Mouse (Mus musculus): ENCODE results near the gene Gm21983. TPM values are rescaled to one million over a fixed set of nuclear protein-coding genes. Genes with fewer than 3 reads are reported as not detected.
A peak's percentile ranks its signal among the peaks of the same experiment; 100 is the strongest.

Gm21983 gene
- polyA plus RNA-seq, 1 experiment from 2014 or later = 0.59 TPM

- no peak for ATAC-seq (ENCODE audit: insufficient read depth, low FRiP score, low read depth)
- 94% methylated on average over 9 of the region's 9 CpGs for WGBS
- Histone ChIP-seq H3K36me3 (peaks cover 25% of the 10 kb centered on the region), H3K4me1 (peaks cover 31% of the 10 kb centered on the region), H3K4me3 (replicated peaks) (no peak overlapping the region), H3K27me3 (replicated peaks) (no peaks in the 10 kb centered on the region), H3K27ac (no peak overlapping the region), H3K9me3 (no peaks in the 10 kb centered on the region), H3K4me2 (no peak overlapping the region), H3K9ac (no peak overlapping the region)
Measured at GRCm38 (mm10) chr7:27158171-27158570, 22.7 kb downstream of the Gm21983 start.

GRCm38 (mm10) chr7:27156005-27156404 is 24.9 kb downstream of the Gm21983 start:
- no peak overlapping the region for H3K27ac ChIP-seq
- H3K4me1 ChIP-seq = peaks cover 15% of the 10 kb centered on the region
- no peak for ATAC-seq (ENCODE audit: insufficient read depth, low FRiP score, low read depth)
- H3K9ac ChIP-seq = no peak overlapping the region
- H3K36me3 ChIP-seq = peaks cover 19% of the 10 kb centered on the region
- no peak overlapping the region for H3K4me2 ChIP-seq
- WGBS = 75% methylated on average over 13 of the region's 13 CpGs
- H3K4me3 ChIP-seq (replicated peaks) = no peak overlapping the region
- no peaks in the 10 kb centered on the region for H3K27me3 ChIP-seq (replicated peaks)
- no peaks in the 10 kb centered on the region for H3K9me3 ChIP-seq

GRCm38 (mm10) chr7:27153205-27153764 is 27.6 kb downstream of the Gm21983 start, which contains the start of gene Cyp2t4:
Cyp2t4 (plus strand) TSS chr7:27153714.
- Histone ChIP-seq H3K4me2 (peak within 1 kb of the TSS; percentile 23; the same call in 1 of the 2 replicates), H3K27me3 (replicated peaks) (no peaks in the 10 kb centered on the region), H3K4me3 (replicated peaks) (no peak within 1 kb of the TSS), H3K9ac (no peak within 1 kb of the TSS), H3K36me3 (peaks cover 6% of the 10 kb centered on the region), H3K9me3 (no peaks in the 10 kb centered on the region), H3K27ac (peak within 1 kb of the TSS; percentile 69), H3K4me1 (peaks cover 4% of the 10 kb centered on the region; the same call in 1 of the 2 replicates)
- WGBS = 51% methylated on average over 10 of the region's 10 CpGs
- peak; percentile 78 for ATAC-seq (ENCODE audit: insufficient read depth, low FRiP score, low read depth)

GRCm38 (mm10) chr7:27136410-27136996 is 44.4 kb downstream of the Gm21983 start:
- Histone ChIP-seq H3K9ac (no peak overlapping the region), H3K9me3 (no peaks in the 10 kb centered on the region), H3K36me3 (no peaks in the 10 kb centered on the region), H3K27ac (peak overlapping the region; percentile 16; the same call in 1 of the 2 replicates), H3K27me3 (replicated peaks) (no peaks in the 10 kb centered on the region), H3K4me3 (replicated peaks) (no peak overlapping the region), H3K4me1 (0 out of 2 replicates have a peak, but pooled peaks cover 6% of the 10 kb centered on the region), H3K4me2 (no peak overlapping the region)
- 39% methylated on average over 8 of the region's 8 CpGs for WGBS
- no peak for ATAC-seq (ENCODE audit: insufficient read depth, low FRiP score, low read depth)

- no peak overlapping the region for H3K27ac ChIP-seq
- no peak overlapping the region for H3K9ac ChIP-seq
- H3K9me3 ChIP-seq = no peaks in the 10 kb centered on the region
- no peak for ATAC-seq (ENCODE audit: insufficient read depth, low FRiP score, low read depth)
- H3K4me1 ChIP-seq = 0 out of 2 replicates have a peak, but pooled peaks cover 6% of the 10 kb centered on the region
- H3K27me3 ChIP-seq (replicated peaks) = no peaks in the 10 kb centered on the region
- H3K36me3 ChIP-seq = no peaks in the 10 kb centered on the region
- H3K4me2 ChIP-seq = no peak overlapping the region
- no peak overlapping the region for H3K4me3 ChIP-seq (replicated peaks)
- WGBS = 72% methylated on average over 4 of the region's 4 CpGs
Measured at GRCm38 (mm10) chr7:27133757-27134156, 47.1 kb downstream of the Gm21983 start.

- WGBS = 46% methylated on average over 12 of the region's 12 CpGs
- ATAC-seq (ENCODE audit: insufficient read depth, low FRiP score, low read depth) = 0 out of 2 replicates have a peak, but pooled peaks have one; percentile 25
Measured at GRCm38 (mm10) chr7:27133156-27133555, 47.7 kb downstream of the Gm21983 start.

GRCm38 (mm10) chr7:27132588-27132987 is 48.3 kb downstream of the Gm21983 start:
- no peak for ATAC-seq (ENCODE audit: insufficient read depth, low FRiP score, low read depth)
- 10% methylated on average over 10 of the region's 10 CpGs for WGBS

More at GRCm38 (mm10) chr7:27133156-27133555, 47.7 kb downstream of the Gm21983 start:
- H3K9ac ChIP-seq = no peak overlapping the region
- no peak overlapping the region for H3K4me3 ChIP-seq (replicated peaks)
- 0 out of 2 replicates have a peak, but pooled peaks cover 6% of the 10 kb centered on the region for H3K4me1 ChIP-seq
- H3K9me3 ChIP-seq = no peaks in the 10 kb centered on the region
- no peaks in the 10 kb centered on the region for H3K36me3 ChIP-seq
- H3K27ac ChIP-seq = no peak overlapping the region
- no peaks in the 10 kb centered on the region for H3K27me3 ChIP-seq (replicated peaks)
- no peak overlapping the region for H3K4me2 ChIP-seq

GRCm38 (mm10) chr7:27131387-27131786 is 49.5 kb downstream of the Gm21983 start:
- Histone ChIP-seq H3K9me3 (no peaks in the 10 kb centered on the region), H3K27ac (no peak overlapping the region), H3K4me3 (replicated peaks) (no peak overlapping the region), H3K27me3 (replicated peaks) (no peaks in the 10 kb centered on the region), H3K4me1 (0 out of 2 replicates have a peak, but pooled peaks cover 6% of the 10 kb centered on the region), H3K36me3 (no peaks in the 10 kb centered on the region), H3K4me2 (no peak overlapping the region), H3K9ac (no peak overlapping the region)
- no peak for ATAC-seq (ENCODE audit: insufficient read depth, low FRiP score, low read depth)
- WGBS = 63% methylated on average over 2 of the region's 2 CpGs

More at GRCm38 (mm10) chr7:27132588-27132987, 48.3 kb downstream of the Gm21983 start:
- Histone ChIP-seq H3K27me3 (replicated peaks) (no peaks in the 10 kb centered on the region), H3K4me1 (0 out of 2 replicates have a peak, but pooled peaks cover 6% of the 10 kb centered on the region), H3K9me3 (no peaks in the 10 kb centered on the region), H3K4me2 (no peak overlapping the region), H3K27ac (no peak overlapping the region), H3K4me3 (replicated peaks) (no peak overlapping the region), H3K36me3 (no peaks in the 10 kb centered on the region), H3K9ac (no peak overlapping the region)

- Histone ChIP-seq H3K9ac (no peak overlapping the region), H3K27ac (no peak overlapping the region), H3K27me3 (replicated peaks) (no peaks in the 10 kb centered on the region), H3K4me1 (0 out of 2 replicates have a peak, but pooled peaks cover 6% of the 10 kb centered on the region), H3K36me3 (no peaks in the 10 kb centered on the region), H3K4me3 (replicated peaks) (no peak overlapping the region), H3K9me3 (no peaks in the 10 kb centered on the region), H3K4me2 (no peak overlapping the region)
- ATAC-seq (ENCODE audit: insufficient read depth, low FRiP score, low read depth) = no peak
- WGBS = 89% methylated on average over 22 of the region's 22 CpGs
Measured at GRCm38 (mm10) chr7:27130521-27131370, 50.1 kb downstream of the Gm21983 start.

- no peak for ATAC-seq (ENCODE audit: insufficient read depth, low FRiP score, low read depth)
- no peaks in the 10 kb centered on the region for H3K27me3 ChIP-seq (replicated peaks)
- H3K4me1 ChIP-seq = 0 out of 2 replicates have a peak, but pooled peaks cover 6% of the 10 kb centered on the region
- no peak overlapping the region for H3K27ac ChIP-seq
- H3K9me3 ChIP-seq = no peaks in the 10 kb centered on the region
- no peak overlapping the region for H3K4me2 ChIP-seq
- no peak overlapping the region for H3K9ac ChIP-seq
- 85% methylated on average over 12 of the region's 12 CpGs for WGBS
- no peaks in the 10 kb centered on the region for H3K36me3 ChIP-seq
- no peak overlapping the region for H3K4me3 ChIP-seq (replicated peaks)
Measured at GRCm38 (mm10) chr7:27129811-27130210, 51.1 kb downstream of the Gm21983 start.

- Histone ChIP-seq H3K4me2 (no peak overlapping the region), H3K36me3 (no peaks in the 10 kb centered on the region), H3K4me3 (replicated peaks) (no peak overlapping the region), H3K9me3 (no peaks in the 10 kb centered on the region), H3K4me1 (0 out of 2 replicates have a peak, but pooled peaks cover 6% of the 10 kb centered on the region), H3K27ac (no peak overlapping the region), H3K9ac (no peak overlapping the region), H3K27me3 (replicated peaks) (no peaks in the 10 kb centered on the region)
- 63% methylated on average over 13 of the region's 13 CpGs for WGBS
- no peak for ATAC-seq (ENCODE audit: insufficient read depth, low FRiP score, low read depth)
Measured at GRCm38 (mm10) chr7:27128946-27129345, 51.9 kb downstream of the Gm21983 start.

Data from stomach, embryonic 15.5 days (tissue).